ENCODE assay signal across 13 mouse cellular contexts in genomic region chr5:105146447-105146846, GRCm38 (mm10). TPM values are rescaled to one million over a fixed set of nuclear protein-coding genes. Genes with fewer than 3 reads are reported as not detected.
DNase-seq lines count a peak whose midpoint lies in the region; ATAC-seq and TF ChIP-seq lines count a peak whose summit lies in the region.
"Had no signal": no experiment of that assay in that cellular context is flagged by ENCODE, and none has a peak within 500 bp of the region (broad histone marks: within the 10 kb centered on the region; RNA-seq: fewer than 3 reads in every experiment).

No protein-coding gene starts in this region.

- H3K36me3 ChIP-seq in heart, embryonic 12.5 days = no peaks in the 10 kb centered on the region
- H3K36me3 ChIP-seq: embryonic facial prominence, embryonic 15.5 days; forebrain, embryonic 15.5 days; liver, embryonic 12.5 days had no signal

- peak overlapping the region; percentile 64; the same call in 1 of the 2 replicates for H3K27ac ChIP-seq in layer of hippocampus, adult 2 months
- peak overlapping the region; percentile 92 for H3K27ac ChIP-seq in brown adipose tissue, adult 24 weeks (replicated peaks; ENCODE audit: low read depth, low read length)
- peak overlapping the region; percentile 77 for H3K27ac ChIP-seq in heart, embryonic 12.5 days (ENCODE audit: poor library complexity, severe bottlenecking)
- H3K27ac ChIP-seq: embryonic facial prominence, embryonic 15.5 days; forebrain, embryonic 15.5 days; liver, embryonic 12.5 days had no signal

- TF ChIP-seq CTCF in layer of hippocampus, adult 2 months (conservative IDR thresholded peaks at IDR 0.05) = no peak

- H3K4me1 ChIP-seq in brown adipose tissue, adult 24 weeks (ENCODE audit: control insufficient read depth, insufficient read depth, insufficient read length, low read length) = peaks cover 16% of the 10 kb centered on the region
- 0 out of 2 replicates have a peak, but pooled peaks cover 3% of the 10 kb centered on the region for H3K4me1 ChIP-seq in heart, embryonic 12.5 days (replicated peaks)
- H3K4me1 ChIP-seq: embryonic facial prominence, embryonic 15.5 days; forebrain, embryonic 15.5 days; liver, embryonic 12.5 days had no signal

- no peak overlapping the region for H3K9ac ChIP-seq in heart, embryonic 12.5 days
- H3K9ac ChIP-seq: embryonic facial prominence, embryonic 15.5 days; forebrain, embryonic 15.5 days; liver, embryonic 12.5 days had no signal

- no peak overlapping the region for H3K4me3 ChIP-seq in layer of hippocampus, adult 2 months
- no peak overlapping the region for H3K4me3 ChIP-seq in brown adipose tissue, adult 24 weeks (ENCODE audit: insufficient read depth, low read depth, low read length)
- H3K4me3 ChIP-seq in heart, embryonic 12.5 days = no peak overlapping the region
- H3K4me3 ChIP-seq: embryonic facial prominence, embryonic 15.5 days; forebrain, embryonic 15.5 days; liver, embryonic 12.5 days had no signal

- no peaks in the 10 kb centered on the region for H3K9me3 ChIP-seq in heart, embryonic 12.5 days (replicated peaks)
- H3K9me3 ChIP-seq: embryonic facial prominence, embryonic 15.5 days; forebrain, embryonic 15.5 days; liver, embryonic 12.5 days had no signal

- H3K4me2 ChIP-seq in heart, embryonic 12.5 days = no peak overlapping the region
- H3K4me2 ChIP-seq: embryonic facial prominence, embryonic 15.5 days; forebrain, embryonic 15.5 days; liver, embryonic 12.5 days had no signal

- DNase-seq in layer of hippocampus, adult 2 months (ENCODE audit: low spot score in 2 of 2) = no peak
- DNase-seq in layer of hippocampus, postnatal 36 days = no peak
- peak; percentile 25 to 68 for DNase-seq in kidney, postnatal 36 days
- DNase-seq in cerebellum, postnatal 10 days = no peak
- no peak for DNase-seq in adrenal gland, postnatal 4 days (ENCODE audit: low spot score in 2 of 2)
- DNase-seq: cerebellum, adult 9-11 months had no signal

- ATAC-seq in heart, embryonic 12.5 days (ENCODE audit: insufficient number of reproducible peaks, low FRiP score) = peak; percentile 72
- no peak for ATAC-seq in cerebellum, adult (ENCODE audit: insufficient number of reproducible peaks, low FRiP score, low TSS enrichment)
- ATAC-seq: forebrain, embryonic 15.5 days; liver, embryonic 12.5 days had no signal

- no peaks in the 10 kb centered on the region for H3K27me3 ChIP-seq in heart, embryonic 12.5 days (replicated peaks)
- H3K27me3 ChIP-seq: CH12.LX; embryonic facial prominence, embryonic 15.5 days; forebrain, embryonic 15.5 days; liver, embryonic 12.5 days had no signal

RNA-seq across cellular contexts. Expression of gene Gbp4, which starts 7.1 kb away (rescaled TPM):
- total RNA-seq in layer of hippocampus, adult 2 months (2021) = 1 to 10 TPM; 1.0 to 1.7 TPM
- total RNA-seq in layer of hippocampus, postnatal 36 days (2021) = 1 to 10 TPM in 1 of 2 experiments, under 1 TPM in 1; 0.95 to 1.1 TPM
- 4.8 and 5.8 TPM in 2 replicates for polyA plus RNA-seq in brown adipose tissue, adult 24 weeks (2012; ENCODE audit: insufficient read depth, insufficient read length, missing spikeins)
- 6.1 and 9.6 TPM in 2 replicates for polyA plus RNA-seq in heart, embryonic 12.5 days (2016; fragmentation: Nextera tagmentation; extraction: Ambion mirVana)
- 1 to 10 TPM; 6.0 to 6.8 TPM for total RNA-seq in adrenal gland, postnatal 4 days (2021)

RNA-seq across cellular contexts. Expression of gene Gbp8, which starts 7.1 kb away (rescaled TPM):
- under 1 TPM in 1 of 2 experiments, not detected in 1; 0.15 TPM for total RNA-seq in layer of hippocampus, adult 2 months (2021)
- not detected for total RNA-seq in layer of hippocampus, postnatal 36 days (2021)
- polyA plus RNA-seq in brown adipose tissue, adult 24 weeks (2012; ENCODE audit: insufficient read depth, insufficient read length, missing spikeins) = 2.1 TPM in 1 of 2 replicates, not detected in the other
- polyA plus RNA-seq in heart, embryonic 12.5 days (2016; fragmentation: Nextera tagmentation; extraction: Ambion mirVana) = 1.4 and 1.8 TPM in 2 replicates
- under 1 TPM; 0.54 to 0.87 TPM for total RNA-seq in adrenal gland, postnatal 4 days (2021)

RNA-seq across cellular contexts. Expression of gene Gbp9, which starts 7.1 kb away (rescaled TPM):
- total RNA-seq in layer of hippocampus, adult 2 months (2021) = 1 to 10 TPM; 1.3 to 2.2 TPM
- total RNA-seq in layer of hippocampus, postnatal 36 days (2021) = 1 to 10 TPM; 1.7 to 2.3 TPM
- 4.8 and 7.0 TPM in 2 replicates for polyA plus RNA-seq in brown adipose tissue, adult 24 weeks (2012; ENCODE audit: insufficient read depth, insufficient read length, missing spikeins)
- 4.4 and 4.6 TPM in 2 replicates for polyA plus RNA-seq in heart, embryonic 12.5 days (2016; fragmentation: Nextera tagmentation; extraction: Ambion mirVana)
- total RNA-seq in adrenal gland, postnatal 4 days (2021) = 10 to 100 TPM in 1 of 2 experiments, 1 to 10 TPM in 1; 9.5 to 10.7 TPM

Comparison
In these comparisons a context has a peak if more than half of its experiments do, and no peak if none do; other contexts are left out.
1. DNase-seq: peak in kidney, postnatal 36 days (2 of 2); none in layer of hippocampus, adult 2 months (0 of 2), layer of hippocampus, postnatal 36 days (0 of 2), cerebellum, postnatal 10 days (0 of 2) and adrenal gland, postnatal 4 days (0 of 2).
2. Peak in every context shown above with its lines, with median percentiles within 50 percentile points of each other: H3K27ac ChIP-seq.